Comparison of ENCODE assay signal across 10 mouse cellular contexts in genomic region chr17:7273054-7273453, GRCm38 (mm10). TPM values are rescaled to one million over a fixed set of nuclear protein-coding genes. Genes with fewer than 3 reads are reported as not detected.
A peak's percentile ranks its signal among the peaks of the same experiment; 100 is the strongest.
DNase-seq lines count a peak whose midpoint lies in the region; ATAC-seq and TF ChIP-seq lines count a peak whose summit lies in the region.
"Had no signal": no experiment of that assay in that cellular context is flagged by ENCODE, and none has a peak within 500 bp of the region (broad histone marks: within the 10 kb centered on the region; RNA-seq: fewer than 3 reads in every experiment).

No protein-coding gene starts in this region.

- H3K27me3 ChIP-seq in midbrain, embryonic 14.5 days (ENCODE audit: control insufficient read depth, insufficient read depth, low read length) = no peaks in the 10 kb centered on the region

- 0 out of 2 replicates have a peak, but pooled peaks cover 3% of the 10 kb centered on the region for H3K36me3 ChIP-seq in midbrain, embryonic 14.5 days (ENCODE audit: control insufficient read depth, insufficient read depth, low read length)

- peak overlapping the region; percentile 87 for H3K27ac ChIP-seq in gastrocnemius, adult 2 months
- no peak overlapping the region; the same call in 1 of the 2 replicates for H3K27ac ChIP-seq in midbrain, embryonic 14.5 days (replicated peaks; ENCODE audit: low read depth, low read length)

- H3K4me2 ChIP-seq in midbrain, embryonic 14.5 days (ENCODE audit: low read length) = no peak overlapping the region

- H3K9me3 ChIP-seq in midbrain, embryonic 14.5 days (ENCODE audit: control insufficient read depth, low read length) = no peaks in the 10 kb centered on the region

- ATAC-seq in midbrain, embryonic 14.5 days (ENCODE audit: low FRiP score, low TSS enrichment) = no peak

- no peak overlapping the region for H3K9ac ChIP-seq in midbrain, embryonic 14.5 days (replicated peaks; ENCODE audit: low read length)

- peak; percentile 75 for DNase-seq in gastrocnemius, adult 2 months
- DNase-seq in gastrocnemius, postnatal 36 days = no peak
- DNase-seq in heart, adult 9 months (ENCODE audit: low spot score in 2 of 2) = peak; percentile 73 to 83
- DNase-seq in kidney, adult 18-20 months = peak; percentile 69
- peak; percentile 29 for DNase-seq in midbrain, embryonic 14.5 days
- no peak for DNase-seq in left cerebral cortex, postnatal 4 days
- no peak for DNase-seq in MN1 (ENCODE audit: low spot score)
- no peak for DNase-seq in layer of hippocampus, adult 9-11 months
- DNase-seq: thymus, adult 2 months had no signal

- peaks cover 3% of the 10 kb centered on the region; the same call in 1 of the 2 replicates for H3K4me1 ChIP-seq in midbrain, embryonic 14.5 days (ENCODE audit: control insufficient read depth, insufficient read depth, low read length)

- H3K4me3 ChIP-seq in gastrocnemius, adult 2 months = peak overlapping the region; percentile 25
- no peak overlapping the region for H3K4me3 ChIP-seq in midbrain, embryonic 14.5 days (replicated peaks; ENCODE audit: low read depth, low read length)

- 68% methylated on average over 9 of the region's 9 CpGs for WGBS in midbrain, embryonic 14.5 days

- intact Hi-C loops in gastrocnemius, adult 2 months (cut with DNase I) = loop anchor here (10.0 kb wide), 1 partner anchor 128 kb away; no protein-coding TSS in a partner anchor
- intact Hi-C loops in gastrocnemius, postnatal 36 days (cut with DNase I) = no loop called here
- intact Hi-C loops in left cerebral cortex, postnatal 4 days (cut with DNase I) = no loop called here

- no peak for TF ChIP-seq CTCF in gastrocnemius, adult 2 months (IDR thresholded peaks at IDR 0.05)

RNA-seq across cellular contexts. Expression of gene Tcp10a, which starts 51.4 kb away (rescaled TPM):
- total RNA-seq in gastrocnemius, adult 2 months (2021) = not detected
- not detected for total RNA-seq in gastrocnemius, postnatal 36 days (2021)
- polyA plus RNA-seq in midbrain, embryonic 14.5 days (2014; fragmentation: Nextera tagmentation; extraction: Ambion mirVana) = not detected in 2 replicates
- not detected for total RNA-seq in left cerebral cortex, postnatal 4 days (2021)
- polyA plus RNA-seq: neural tube, embryonic 11.5 days; thymus, adult 2 months had no signal

Comparison
In these comparisons a context has a peak if more than half of its experiments do, and no peak if none do; other contexts are left out.
1. DNase-seq: peak in gastrocnemius, adult 2 months (single experiment), heart, adult 9 months (2 of 2), kidney, adult 18-20 months (single experiment) and midbrain, embryonic 14.5 days (single experiment); none in gastrocnemius, postnatal 36 days (0 of 2), left cerebral cortex, postnatal 4 days (single experiment), MN1 (single experiment) and layer of hippocampus, adult 9-11 months (single experiment).